Mouse (Mus musculus): Measurements from ENCODE around the gene Med11.

- TF ChIP-seq CTCF (IDR thresholded peaks at IDR 0.05; ENCODE audit: borderline replicate concordance, extremely low read depth, insufficient read depth, insufficient read length): no peak
- no peak for TF ChIP-seq POLR2A (IDR thresholded peaks at IDR 0.05; ENCODE audit: borderline replicate concordance, extremely low read depth, insufficient read depth, insufficient read length, poor library complexity, severe bottlenecking)
These were observed 18.7 kb upstream of the Med11 start for GRCm38 (mm10) chr11:70432895-70433568.

Measured in brain, embryonic 14.5 days (tissue).